Mouse (Mus musculus) adrenal gland, adult 18-20 months (tissue): ENCODE data around the gene Lbh. TPM values are rescaled to one million over a fixed set of nuclear protein-coding genes. Genes with fewer than 3 reads are reported as not detected.

ENCODE experiments used
- DNase-seq, 2 experiments: peaks; one replicate each; pipeline ENCODE4 v3.0.0; 2021 to 2022; ENCODE audit warnings: low spot score in 2 of 2
- total RNA-seq, 2 experiments: library from RNA; stranded (reverse); gene quantifications; 1 replicate in 1 of 2; 2 replicates in 1 of 2; pipeline ENCODE4 v1.2.3; 2021

Gene Lbh
- total RNA-seq, 2 experiments from 2014 or later: 25.4 to 27.2 TPM

- DNase-seq: no peak
These were observed 20.1 kb downstream of the Lbh start for GRCm38 (mm10) chr17:72938026-72938795.

DNA sequence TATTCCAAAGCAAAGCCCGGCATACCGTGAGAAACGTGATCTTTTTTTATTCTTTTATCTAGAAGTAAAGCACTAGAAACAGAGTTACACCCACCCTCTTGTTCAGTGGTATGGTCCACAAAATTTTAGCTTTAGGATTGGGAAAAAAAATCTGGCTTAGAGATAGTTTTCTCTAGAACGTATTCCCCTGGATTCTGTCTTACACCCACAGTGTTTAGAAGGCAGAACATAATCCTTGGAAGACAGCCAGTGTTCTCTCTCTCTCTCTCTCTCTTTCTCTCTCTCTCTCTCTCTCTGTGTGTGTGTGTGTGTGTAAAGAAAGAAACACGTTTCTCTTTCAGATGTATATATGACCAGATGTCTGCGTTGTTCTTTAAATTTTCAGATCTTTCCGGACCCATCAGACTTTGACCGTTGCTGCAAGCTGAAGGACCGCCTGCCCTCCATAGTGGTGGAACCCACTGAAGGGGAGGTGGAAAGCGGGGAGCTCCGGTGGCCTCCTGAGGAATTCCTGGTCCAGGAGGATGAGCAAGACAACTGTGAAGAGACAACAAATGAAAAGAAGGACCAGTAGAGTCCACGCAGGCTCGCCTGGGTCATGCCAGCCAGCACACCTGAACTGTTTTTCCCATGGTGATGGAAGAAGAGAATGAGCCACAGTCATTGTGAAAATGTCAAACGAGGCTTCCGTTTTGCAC lies 20.9 kb downstream of the Lbh start:
- DNase-seq: no peak

DNA sequence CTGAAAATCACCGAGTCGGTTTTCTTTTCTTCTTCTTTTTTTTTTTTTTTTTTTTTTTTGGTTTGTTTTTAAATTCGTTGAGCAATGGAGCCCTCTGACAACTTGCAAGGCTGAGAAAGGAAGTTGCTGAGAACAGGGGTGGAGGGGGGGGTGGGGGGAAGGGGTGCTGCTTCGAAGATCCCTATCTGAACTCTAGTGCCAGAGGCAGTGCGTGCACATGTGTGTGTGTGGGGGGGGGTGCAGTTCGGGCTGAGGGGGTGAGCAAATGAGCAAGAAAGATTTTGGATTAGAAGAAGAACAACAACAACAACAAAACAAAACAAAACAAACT lies 21.4 kb downstream of the Lbh start:
- DNase-seq: no peak

DNA sequence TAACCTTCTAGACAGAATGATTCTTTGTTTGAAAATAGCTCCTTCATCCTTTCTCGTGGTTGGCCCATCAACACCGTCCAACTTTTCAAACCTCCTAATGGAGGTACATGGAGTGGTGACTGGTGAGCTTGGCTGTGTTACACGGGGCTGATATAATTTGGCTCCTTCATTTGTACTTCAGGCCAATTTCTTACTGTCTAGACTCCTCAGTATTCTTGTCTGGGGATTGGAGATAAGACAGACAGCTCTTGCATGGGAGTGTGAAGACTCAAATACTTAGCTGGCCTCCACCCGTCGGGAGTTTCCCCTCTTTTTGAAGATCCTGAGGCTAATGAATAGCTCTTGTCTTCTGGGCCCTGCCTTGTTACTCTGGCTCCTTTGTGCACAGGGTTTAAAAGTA lies 26.3 kb downstream of the Lbh start:
- no peak for DNase-seq

- DNase-seq: no peak
These were observed 29.2 kb downstream of the Lbh start for GRCm38 (mm10) chr17:72947111-72947859.

DNA sequence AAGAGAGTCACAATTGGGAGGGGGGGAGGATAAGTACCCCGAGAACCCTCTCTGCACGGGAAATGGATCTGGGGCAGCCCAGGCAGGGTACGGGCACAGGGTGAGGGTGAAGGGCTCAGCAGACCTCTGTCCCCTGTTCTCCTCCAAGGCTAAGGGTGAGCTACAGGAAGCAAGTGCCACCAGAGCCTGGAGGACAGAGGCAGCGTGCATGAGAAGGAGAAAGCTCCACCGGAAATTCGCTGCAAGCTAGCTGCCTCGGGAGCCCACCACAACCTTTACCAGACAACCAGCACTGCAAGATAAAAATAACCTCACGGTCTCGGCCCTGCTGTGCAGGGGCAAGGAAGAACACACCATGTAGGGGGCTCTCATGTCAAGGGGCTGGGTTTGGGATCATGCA lies 30.0 kb downstream of the Lbh start:
- DNase-seq: no peak

GRCm38 (mm10) chr17:72949247-72949701 lies 31.2 kb downstream of the Lbh start:
- DNase-seq: no peak

GRCm38 (mm10) chr17:72951331-72951730 lies 33.2 kb downstream of the Lbh start:
- DNase-seq: no peak

DNA sequence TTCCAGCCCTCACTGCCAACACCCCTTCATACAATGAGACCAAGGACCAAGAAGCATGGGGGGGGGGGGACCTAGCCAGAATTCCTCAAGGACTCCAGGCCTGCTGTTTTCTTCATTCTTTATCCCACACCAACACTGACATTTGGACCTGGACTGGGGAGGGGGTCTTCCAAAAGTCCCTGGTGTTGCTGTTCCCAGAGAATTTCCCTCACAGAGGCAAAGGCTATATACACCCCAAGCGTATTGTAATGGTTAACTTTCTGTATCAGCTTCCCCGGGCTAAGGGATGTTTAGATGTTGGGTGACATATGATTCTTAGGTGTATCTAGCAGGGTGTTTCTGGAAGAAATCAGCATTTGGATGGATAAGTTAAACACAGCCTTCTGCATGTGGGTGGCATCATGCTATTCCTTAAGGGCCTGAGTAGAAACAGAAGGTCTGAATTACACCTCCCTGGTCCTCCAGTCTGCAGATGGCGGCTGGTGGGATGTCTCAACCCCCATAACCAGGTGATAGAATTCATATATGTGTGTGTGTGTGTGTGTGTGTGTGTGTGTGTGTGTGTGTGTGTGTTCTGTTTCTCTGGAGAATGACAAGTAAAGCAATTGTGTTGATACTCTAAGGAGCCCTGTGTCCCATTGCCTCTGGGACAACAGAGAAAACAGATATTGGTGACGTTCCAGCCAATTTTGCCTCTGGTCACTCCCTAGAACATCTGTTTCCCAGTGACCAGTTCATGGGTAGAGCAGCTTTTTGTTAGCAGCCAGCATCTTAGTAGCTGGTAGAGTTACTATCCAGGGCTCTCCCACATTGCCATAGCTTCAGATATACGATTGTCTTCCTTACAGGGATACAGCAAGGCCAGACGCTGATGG lies 35.9 kb downstream of the Lbh start:
- no peak for DNase-seq

GRCm38 (mm10) chr17:72955534-72955933 lies 37.4 kb downstream of the Lbh start:
- DNase-seq: no peak

- DNase-seq: no peak
These were observed 38.9 kb downstream of the Lbh start for GRCm38 (mm10) chr17:72957016-72957415.

DNA sequence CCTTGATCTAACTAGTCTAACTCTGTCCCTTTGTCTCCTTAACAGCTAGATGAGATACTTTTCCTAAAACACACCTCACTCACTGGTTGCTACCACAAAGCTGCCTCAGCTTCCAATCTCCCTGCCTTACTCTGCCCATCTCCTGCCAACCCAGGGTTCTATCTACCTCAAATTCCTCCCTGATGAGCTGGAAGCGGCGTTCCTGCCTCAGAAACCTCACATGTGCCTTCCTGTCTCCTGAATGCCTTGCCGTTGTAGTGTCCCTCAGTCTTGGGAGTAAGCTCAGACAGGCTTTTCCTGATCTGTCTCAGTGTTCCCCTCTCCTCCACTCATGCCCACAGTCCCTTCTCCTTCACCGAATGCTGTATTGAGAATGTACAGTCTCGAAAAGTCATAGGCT lies 40.8 kb downstream of the Lbh start:
- DNase-seq: no peak

- DNase-seq: no peak
These were observed 41.5 kb downstream of the Lbh start for GRCm38 (mm10) chr17:72959497-72960039.

DNA sequence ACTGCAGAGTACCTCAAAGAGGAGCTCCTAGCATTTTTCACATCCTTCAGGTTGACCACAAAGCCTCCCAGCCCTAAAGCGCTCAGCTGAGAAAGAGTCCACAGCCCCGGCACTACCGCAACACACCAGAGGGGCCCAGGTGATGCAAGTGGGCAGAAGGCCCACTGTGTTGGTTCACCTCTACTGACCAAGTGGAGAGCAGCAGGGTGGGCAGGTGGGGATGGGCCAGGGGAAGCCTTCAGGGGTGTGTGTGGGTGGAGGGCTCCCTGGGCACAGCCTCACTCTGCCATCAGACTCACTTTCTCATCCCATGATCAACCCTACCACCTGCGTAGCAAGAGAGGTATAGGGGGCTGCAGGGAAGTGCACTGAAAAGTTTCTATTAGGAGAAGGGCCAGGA lies 42.1 kb downstream of the Lbh start:
- no peak for DNase-seq

GRCm38 (mm10) chr17:72960873-72961272 lies 42.8 kb downstream of the Lbh start:
- DNase-seq: no peak

- no peak for DNase-seq
These were observed 44.0 kb downstream of the Lbh start for GRCm38 (mm10) chr17:72961953-72962630.

DNA sequence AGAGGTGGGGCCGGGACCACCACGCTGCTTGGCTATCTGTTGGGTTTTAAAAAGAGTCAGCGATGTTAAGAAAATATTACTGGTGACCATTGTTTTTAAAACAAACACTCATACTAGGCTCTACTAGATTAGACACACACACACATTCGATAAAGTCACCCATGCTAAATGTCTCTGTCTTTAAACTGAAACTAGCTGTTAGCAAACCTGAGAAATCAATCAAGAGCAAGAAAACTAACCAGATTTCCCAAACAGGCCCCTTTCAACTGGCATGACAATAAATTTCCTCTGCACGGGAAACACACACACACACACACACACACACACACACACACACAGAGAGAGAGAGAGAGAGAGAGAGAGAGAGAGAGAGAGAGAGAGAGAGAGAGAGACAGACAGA lies 47.6 kb downstream of the Lbh start:
- no peak for DNase-seq

DNA sequence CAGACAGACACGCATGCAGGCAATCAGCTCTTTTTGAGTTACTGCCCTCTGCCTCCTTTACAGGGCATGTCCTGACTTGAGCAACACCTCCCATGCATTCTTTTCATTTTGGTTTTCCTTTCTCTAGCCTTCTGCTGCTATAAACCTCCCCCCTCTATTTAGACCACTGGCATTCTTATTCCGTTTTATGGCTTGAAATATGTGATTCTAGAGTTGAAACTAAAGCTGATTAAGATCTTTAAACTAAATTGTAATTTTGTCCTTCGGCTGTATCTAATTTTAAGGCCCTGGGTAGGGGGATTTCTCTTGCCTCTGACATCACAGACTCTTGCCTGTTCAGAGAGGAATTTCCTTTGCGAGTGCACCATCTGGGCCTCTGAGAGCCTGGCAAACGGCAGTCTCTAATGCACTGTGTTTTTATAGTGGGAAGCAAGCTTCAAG lies 48.0 kb downstream of the Lbh start:
- DNase-seq: no peak

GRCm38 (mm10) chr17:72966878-72967277 lies 48.8 kb downstream of the Lbh start:
- no peak for DNase-seq
